Mouse (Mus musculus): ENCODE results near the gene Sord. TPM values are rescaled to one million over a fixed set of nuclear protein-coding genes. Genes with fewer than 3 reads are reported as not detected.
A peak's percentile ranks its signal among the peaks of the same experiment; 100 is the strongest.

Gene Sord
- polyA plus RNA-seq, 1 experiment from 2014 or later, result 16.0 TPM

DNA sequence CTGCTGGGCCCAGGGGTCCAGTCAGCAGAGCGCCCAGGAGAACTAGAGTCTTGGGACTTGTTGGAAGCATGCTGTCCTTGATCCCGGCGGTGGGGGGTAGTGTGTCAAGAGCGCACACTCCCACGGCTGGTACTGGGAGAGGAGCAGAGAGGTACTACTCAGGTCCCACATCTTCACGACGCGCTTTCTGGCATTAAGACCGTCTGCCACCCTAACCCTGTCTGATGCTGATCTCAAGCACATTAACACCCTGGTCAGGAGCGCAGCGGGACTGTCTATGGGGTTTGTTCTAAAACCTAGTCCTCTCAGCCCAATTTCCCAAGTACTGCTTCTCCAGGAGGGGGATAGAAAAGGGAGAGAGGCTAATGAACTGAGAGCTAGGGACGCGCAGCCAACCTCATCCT is 63.5 kb downstream of the Sord start, which contains the start of gene Duox2:
Gene Duox2, minus strand, starts transcription at position 354 of the 404 bp plus-strand sequence.
- no peak within 1 kb of the TSS for H3K27ac ChIP-seq (ENCODE audit: low read depth)
- H3K4me2 ChIP-seq, result peak within 1 kb of the TSS; percentile 52
- H3K27me3 ChIP-seq (ENCODE audit: insufficient read depth, low read length), result peaks cover 84% of the 10 kb centered on the region
- no peaks in the 10 kb centered on the region for H3K36me3 ChIP-seq (ENCODE audit: insufficient read depth)
- no peaks in the 10 kb centered on the region for H3K9me3 ChIP-seq (ENCODE audit: low read depth, low read length)
- 0 out of 2 replicates have a peak, but pooled peaks cover 6% of the 10 kb centered on the region for H3K4me1 ChIP-seq (ENCODE audit: insufficient read depth)
- no peak within 1 kb of the TSS for H3K9ac ChIP-seq
- 4% methylated on average over 13 of the region's 13 CpGs for WGBS
- DNase-seq, result peak; percentile 4
- no peak for TF ChIP-seq CTCF (IDR thresholded peaks at IDR 0.05; ENCODE audit: low read depth)
- H3K4me3 ChIP-seq (ENCODE audit: low read depth, low read length), result peak within 1 kb of the TSS; percentile 27
- no peak for ATAC-seq (ENCODE audit: insufficient read depth)

DNA sequence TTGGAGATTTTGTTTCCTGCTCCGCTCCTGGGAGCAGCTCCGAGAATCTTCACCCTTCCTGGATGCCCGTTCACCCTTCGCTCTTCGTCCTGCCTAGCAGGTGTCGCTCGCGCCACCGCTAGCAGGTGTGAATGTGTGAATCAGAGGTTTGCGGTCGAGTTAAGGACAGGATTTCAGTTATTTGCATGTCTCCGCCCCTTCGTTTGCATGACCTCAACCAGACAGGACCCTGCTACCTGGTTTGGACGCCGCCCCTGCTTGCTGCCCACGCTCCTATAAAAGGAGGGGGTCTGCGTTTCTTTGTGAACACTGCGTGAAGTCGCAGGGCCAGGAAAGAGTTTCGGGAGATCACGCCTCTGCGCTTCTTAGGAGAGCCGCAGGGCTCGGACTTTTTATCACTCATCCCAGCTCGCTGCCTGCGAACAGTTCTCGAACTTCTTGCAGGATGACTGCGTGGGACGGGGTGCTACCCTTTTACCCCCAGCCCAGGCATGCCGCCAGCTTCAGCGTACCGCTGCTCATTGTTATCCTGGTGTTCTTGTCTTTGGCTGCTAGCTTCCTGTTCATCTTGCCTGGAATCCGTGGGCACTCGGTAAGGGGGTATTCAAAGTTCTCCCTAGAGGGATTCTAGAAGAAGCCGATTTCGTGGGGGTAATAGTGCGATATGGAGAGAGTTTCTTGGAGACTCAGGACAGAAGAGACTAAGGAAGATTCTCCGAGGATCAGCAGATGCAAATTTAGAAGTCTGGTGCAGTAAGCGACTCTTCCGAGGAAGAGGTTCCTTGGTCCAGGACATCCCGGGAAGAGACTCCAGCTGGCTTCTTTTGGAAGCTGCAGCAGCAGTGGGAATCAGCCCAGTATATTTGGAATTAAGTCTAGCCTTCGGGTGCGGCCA is 64.3 kb downstream of the Sord start, which contains the start of gene Duoxa2:
Gene Duoxa2, plus strand, starts transcription at position 305 of the 895 bp plus-strand sequence.
- DNase-seq (peak; percentile 63), ATAC-seq (ENCODE audit: insufficient read depth) (no peak)
- H3K9me3 ChIP-seq (ENCODE audit: low read depth, low read length), result no peaks in the 10 kb centered on the region
- WGBS, result 1% methylated on average over 43 of the region's 43 CpGs
- peak within 1 kb of the TSS; percentile 52 for H3K4me2 ChIP-seq
- H3K4me1 ChIP-seq (ENCODE audit: insufficient read depth), result 0 out of 2 replicates have a peak, but pooled peaks cover 6% of the 10 kb centered on the region
- peak within 1 kb of the TSS; percentile 27 for H3K4me3 ChIP-seq (ENCODE audit: low read depth, low read length)
- H3K36me3 ChIP-seq (ENCODE audit: insufficient read depth), result no peaks in the 10 kb centered on the region
- H3K27ac ChIP-seq (ENCODE audit: low read depth), result no peak within 1 kb of the TSS
- TF ChIP-seq CTCF (IDR thresholded peaks at IDR 0.05; ENCODE audit: low read depth), result no peak
- peaks cover 82% of the 10 kb centered on the region for H3K27me3 ChIP-seq (ENCODE audit: insufficient read depth, low read length)
- H3K9ac ChIP-seq, result no peak within 1 kb of the TSS

DNA sequence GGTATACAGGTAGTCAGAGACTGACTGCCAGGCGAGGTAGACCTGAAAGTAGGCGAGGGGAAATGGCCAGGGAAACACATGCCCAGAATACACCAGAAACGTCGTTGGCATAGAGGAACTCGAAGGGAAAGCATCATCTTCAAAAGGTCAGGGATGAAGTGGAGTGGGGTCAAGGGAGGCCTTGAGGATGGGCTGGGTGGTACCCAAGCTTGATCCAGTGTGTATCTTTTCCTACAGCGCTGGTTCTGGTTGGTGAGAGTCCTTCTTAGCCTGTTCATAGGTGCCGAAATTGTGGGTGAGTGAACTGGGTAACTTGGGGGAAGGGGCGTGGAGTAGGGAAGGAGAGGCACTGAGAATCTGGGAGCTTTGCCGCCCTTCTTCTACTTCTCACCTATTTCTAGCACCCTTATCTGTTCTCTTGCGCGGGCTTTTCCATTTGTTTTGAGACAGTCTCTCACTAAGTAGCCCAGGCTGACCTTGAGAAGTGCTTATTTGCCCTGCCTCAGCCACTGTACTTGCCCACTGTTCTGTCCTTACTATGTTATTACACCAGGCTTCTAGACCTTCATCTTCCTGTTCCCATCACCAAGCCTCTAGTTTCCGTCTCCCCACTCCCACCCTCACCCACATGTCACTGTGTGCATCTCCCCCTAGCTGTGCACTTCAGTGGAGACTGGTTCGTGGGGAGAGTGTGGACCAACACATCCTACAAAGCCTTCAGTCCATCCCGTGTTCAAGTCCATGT is 65.5 kb downstream of the Sord start:
- WGBS, result 14% methylated on average over 14 of the region's 14 CpGs

DNA sequence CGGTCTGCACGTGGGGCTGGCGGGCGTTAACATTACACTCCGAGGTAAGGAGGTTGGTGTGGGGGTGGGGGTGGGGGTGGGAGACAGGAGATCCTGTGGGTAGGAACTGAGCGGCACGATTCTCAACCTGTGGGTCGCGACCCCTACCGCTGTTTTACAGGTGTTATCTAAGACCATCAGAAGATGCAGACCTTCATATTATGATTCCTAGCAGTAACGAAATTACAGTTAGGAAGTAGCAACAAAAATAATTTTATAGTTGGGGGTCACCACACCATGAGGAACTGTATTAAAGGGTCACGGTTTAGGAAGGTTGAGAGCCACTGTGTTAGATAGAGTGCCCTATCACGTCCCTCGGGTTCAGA is 66.1 kb downstream of the Sord start:
- no peak overlapping the region for H3K9ac ChIP-seq
- H3K27ac ChIP-seq (ENCODE audit: low read depth), result no peak overlapping the region
- H3K27me3 ChIP-seq (ENCODE audit: insufficient read depth, low read length), result peaks cover 66% of the 10 kb centered on the region
- no peaks in the 10 kb centered on the region for H3K36me3 ChIP-seq (ENCODE audit: insufficient read depth)
- DNase-seq, result no peak
- no peak overlapping the region for H3K4me2 ChIP-seq
- no peak for TF ChIP-seq CTCF (IDR thresholded peaks at IDR 0.05; ENCODE audit: low read depth)
- ATAC-seq (ENCODE audit: insufficient read depth), result no peak
- 0 out of 2 replicates have a peak overlapping the region, but pooled peaks have one; percentile 34 for H3K4me3 ChIP-seq (ENCODE audit: low read depth, low read length)
- WGBS, result 6% methylated on average over 14 of the region's 14 CpGs
- 0 out of 2 replicates have a peak, but pooled peaks cover 6% of the 10 kb centered on the region for H3K4me1 ChIP-seq (ENCODE audit: insufficient read depth)
- no peaks in the 10 kb centered on the region for H3K9me3 ChIP-seq (ENCODE audit: low read depth, low read length)

More for the DNA sequence above, 65.5 kb downstream of the Sord start:
- H3K9me3 ChIP-seq (ENCODE audit: low read depth, low read length), result no peaks in the 10 kb centered on the region
- no peak for DNase-seq
- H3K4me2 ChIP-seq, result no peak overlapping the region
- peaks cover 72% of the 10 kb centered on the region for H3K27me3 ChIP-seq (ENCODE audit: insufficient read depth, low read length)
- TF ChIP-seq CTCF (IDR thresholded peaks at IDR 0.05; ENCODE audit: low read depth), result no peak
- no peak overlapping the region for H3K4me3 ChIP-seq (ENCODE audit: low read depth, low read length)
- no peaks in the 10 kb centered on the region for H3K36me3 ChIP-seq (ENCODE audit: insufficient read depth)
- no peak overlapping the region for H3K27ac ChIP-seq (ENCODE audit: low read depth)
- ATAC-seq (ENCODE audit: insufficient read depth), result no peak
- 0 out of 2 replicates have a peak, but pooled peaks cover 6% of the 10 kb centered on the region for H3K4me1 ChIP-seq (ENCODE audit: insufficient read depth)
- H3K9ac ChIP-seq, result no peak overlapping the region

DNA sequence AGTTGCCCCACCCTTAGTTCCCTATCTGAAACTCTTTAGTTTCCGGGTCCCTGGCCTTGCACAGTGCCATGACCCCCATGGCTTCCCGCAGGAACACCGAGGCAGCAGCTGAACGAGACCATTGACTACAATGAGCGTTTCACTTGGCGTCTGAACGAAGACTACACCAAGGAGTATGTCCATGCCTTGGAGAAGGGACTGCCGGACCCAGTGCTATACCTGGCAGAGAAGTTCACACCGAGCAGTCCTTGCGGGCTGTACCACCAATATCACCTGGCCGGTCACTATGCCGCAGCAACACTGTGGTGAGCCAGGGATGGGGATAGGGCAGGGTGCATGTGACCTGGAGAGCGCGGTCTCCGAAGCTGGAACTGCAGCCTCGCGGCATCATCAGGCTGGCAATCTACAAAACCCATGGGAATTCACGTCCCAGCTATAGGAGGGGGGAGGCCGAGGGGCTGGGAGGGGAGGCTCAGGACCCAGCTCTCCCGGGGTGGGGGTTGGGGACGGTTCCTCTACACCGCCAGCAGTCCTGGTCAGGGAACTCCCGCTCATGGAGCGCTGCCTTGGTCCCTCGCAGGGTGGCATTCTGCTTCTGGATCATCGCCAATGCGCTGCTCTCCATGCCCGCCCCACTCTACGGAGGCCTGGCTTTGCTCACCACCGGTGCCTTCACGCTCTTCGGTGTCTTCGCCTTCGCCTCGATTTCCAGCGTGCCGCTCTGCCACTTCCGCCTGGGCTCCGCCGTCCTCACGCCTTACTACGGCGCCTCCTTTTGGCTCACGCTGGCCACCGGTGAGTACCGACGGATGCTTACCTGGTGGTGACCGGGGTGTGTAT is 66.8 kb downstream of the Sord start:
- peak overlapping the region; percentile 61 for H3K4me2 ChIP-seq
- H3K9me3 ChIP-seq (ENCODE audit: low read depth, low read length), result no peaks in the 10 kb centered on the region
- 2% methylated on average over 48 of the region's 48 CpGs for WGBS
- no peak overlapping the region for H3K9ac ChIP-seq
- H3K27ac ChIP-seq (ENCODE audit: low read depth), result no peak overlapping the region
- peaks cover 60% of the 10 kb centered on the region for H3K27me3 ChIP-seq (ENCODE audit: insufficient read depth, low read length)
- no peak for TF ChIP-seq CTCF (IDR thresholded peaks at IDR 0.05; ENCODE audit: low read depth)
- DNase-seq (peak; percentile 44), ATAC-seq (ENCODE audit: insufficient read depth) (0 out of 2 replicates have a peak, but pooled peaks have one; percentile 12)
- H3K4me3 ChIP-seq (ENCODE audit: low read depth, low read length), result peak overlapping the region; percentile 34
- no peaks in the 10 kb centered on the region for H3K36me3 ChIP-seq (ENCODE audit: insufficient read depth)
- 0 out of 2 replicates have a peak, but pooled peaks cover 6% of the 10 kb centered on the region for H3K4me1 ChIP-seq (ENCODE audit: insufficient read depth)

DNA sequence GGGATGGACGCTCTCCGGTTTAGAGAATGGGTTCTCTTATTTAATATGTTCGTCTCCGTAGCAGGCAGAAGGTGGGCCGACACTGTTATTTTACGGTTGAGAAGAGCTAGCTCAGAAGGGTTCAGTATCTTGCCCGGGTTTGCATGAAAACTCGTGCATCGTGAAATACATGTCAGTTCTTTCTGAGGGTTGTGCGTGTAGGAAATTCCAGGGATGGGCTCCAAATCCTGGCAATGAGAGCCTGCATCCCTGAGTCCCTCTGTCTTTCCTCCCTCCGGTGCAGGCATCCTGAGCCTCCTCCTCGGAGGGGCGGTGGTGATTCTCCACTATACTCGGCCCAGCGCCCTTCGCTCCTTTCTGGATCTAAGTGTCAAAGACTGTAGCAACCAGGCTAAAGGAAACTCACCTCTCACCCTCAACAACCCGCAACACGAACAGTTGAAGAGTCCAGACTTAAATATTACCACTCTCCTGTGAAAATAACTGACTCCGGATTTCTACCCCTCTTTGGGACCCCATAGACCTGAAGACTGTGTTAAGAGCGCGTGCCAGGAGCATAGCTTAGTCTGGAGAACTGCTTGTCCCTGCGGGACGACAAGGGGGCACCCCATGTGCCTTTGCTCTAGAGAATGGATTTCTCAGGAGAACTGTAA is 67.5 kb downstream of the Sord start:
- 0 out of 2 replicates have a peak, but pooled peaks cover 6% of the 10 kb centered on the region for H3K4me1 ChIP-seq (ENCODE audit: insufficient read depth)
- no peak overlapping the region for H3K27ac ChIP-seq (ENCODE audit: low read depth)
- no peak for TF ChIP-seq CTCF (IDR thresholded peaks at IDR 0.05; ENCODE audit: low read depth)
- H3K36me3 ChIP-seq (ENCODE audit: insufficient read depth), result no peaks in the 10 kb centered on the region
- H3K9ac ChIP-seq, result no peak overlapping the region
- H3K9me3 ChIP-seq (ENCODE audit: low read depth, low read length), result no peaks in the 10 kb centered on the region
- H3K4me2 ChIP-seq, result peak overlapping the region; percentile 61
- DNase-seq (no peak), ATAC-seq (ENCODE audit: insufficient read depth) (no peak)
- H3K4me3 ChIP-seq (ENCODE audit: low read depth, low read length), result peak overlapping the region; percentile 34
- peaks cover 55% of the 10 kb centered on the region for H3K27me3 ChIP-seq (ENCODE audit: insufficient read depth, low read length)
- 9% methylated on average over 23 of the region's 23 CpGs for WGBS

Measured in lung, embryonic 14.5 days (tissue).